Mouse (Mus musculus): ENCODE measurements around the gene B3gnt3.

DNA sequence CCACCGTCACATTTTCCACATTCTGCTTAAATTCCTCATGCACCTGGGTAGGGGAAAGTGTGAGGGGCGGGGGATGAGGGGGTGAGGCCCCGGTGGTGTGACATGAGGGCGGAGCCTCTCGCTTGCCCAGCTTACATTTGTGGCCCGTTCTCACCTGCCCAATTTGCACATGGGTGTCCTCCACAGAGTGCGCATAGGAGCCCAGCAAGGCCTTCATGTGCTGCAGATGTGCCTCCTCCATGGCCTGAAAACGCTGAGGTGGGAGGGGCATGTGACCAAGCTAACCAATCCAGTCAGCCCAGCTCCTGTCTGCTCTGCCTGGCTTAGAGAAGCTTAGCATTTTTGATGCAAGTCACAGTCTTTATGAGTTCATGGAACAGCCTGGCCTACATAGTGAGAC lies 13.9 kb upstream of the B3gnt3 start:
- TF ChIP-seq CTCF (IDR thresholded peaks at IDR 0.05; ENCODE audit: extremely low read depth, insufficient read depth, low read length) (no peak), POLR2A (IDR thresholded peaks at IDR 0.05; ENCODE audit: extremely low read depth, insufficient read depth, low read length) (peak; percentile 29; the same call in 1 of the 2 replicates)

Data from cortical plate, adult 2 months (tissue).